Mouse (Mus musculus): ENCODE measurements at regions not wholly inside any gene's neighbourhood (a gene's known extent, or its start where the extent isn't known, plus 50 kb on each side); places are given as distances from the start of the nearest gene placed in this dataset.

- peaks cover 6% of the 10 kb centered on the region; the same call in 1 of the 2 replicates for H3K4me1 ChIP-seq
Measured at GRCm38 (mm10) chr6:140192526-140192925, 151.3 kb upstream of the Plcz1 start.

GRCm38 (mm10) chr6:140191341-140191740 lies 150.1 kb upstream of the Plcz1 start:
- no peak overlapping the region for H3K4me3 ChIP-seq
- no peak overlapping the region for H3K9ac ChIP-seq (replicated peaks)
- no peak overlapping the region for H3K4me2 ChIP-seq (replicated peaks)
- peaks cover 6% of the 10 kb centered on the region; the same call in 1 of the 2 replicates for H3K4me1 ChIP-seq
- H3K9me3 ChIP-seq, result no peaks in the 10 kb centered on the region
- no peak for ATAC-seq (ENCODE audit: low FRiP score, low read depth)
- 92% methylated on average over 4 of the region's 4 CpGs for WGBS
- H3K36me3 ChIP-seq, result no peaks in the 10 kb centered on the region
- no peaks in the 10 kb centered on the region for H3K27me3 ChIP-seq
- no peak overlapping the region for H3K27ac ChIP-seq (replicated peaks)

More at GRCm38 (mm10) chr6:140192526-140192925, 151.3 kb upstream of the Plcz1 start:
- Histone ChIP-seq H3K4me3 (no peak overlapping the region), H3K27me3 (no peaks in the 10 kb centered on the region), H3K9ac (replicated peaks) (no peak overlapping the region), H3K36me3 (no peaks in the 10 kb centered on the region), H3K27ac (replicated peaks) (no peak overlapping the region), H3K9me3 (no peaks in the 10 kb centered on the region), H3K4me2 (replicated peaks) (no peak overlapping the region)
- no peak for ATAC-seq (ENCODE audit: low FRiP score, low read depth)
- WGBS, result 73% methylated on average over 17 of the region's 17 CpGs

- no peaks in the 10 kb centered on the region for H3K9me3 ChIP-seq
Measured at GRCm38 (mm10) chr6:140189601-140190000, 148.3 kb upstream of the Plcz1 start.

GRCm38 (mm10) chr6:140187733-140188132 lies 146.5 kb upstream of the Plcz1 start:
- Histone ChIP-seq H3K27me3 (no peaks in the 10 kb centered on the region), H3K27ac (replicated peaks) (no peak overlapping the region), H3K9me3 (no peaks in the 10 kb centered on the region), H3K9ac (replicated peaks) (no peak overlapping the region), H3K4me1 (no peaks in the 10 kb centered on the region), H3K4me2 (replicated peaks) (no peak overlapping the region), H3K36me3 (no peaks in the 10 kb centered on the region), H3K4me3 (no peak overlapping the region)
- WGBS, result 90% methylated on average over 3 of the region's 3 CpGs
- ATAC-seq (ENCODE audit: low FRiP score, low read depth), result no peak

More at GRCm38 (mm10) chr6:140189601-140190000, 148.3 kb upstream of the Plcz1 start:
- Histone ChIP-seq H3K4me2 (replicated peaks) (no peak overlapping the region), H3K36me3 (no peaks in the 10 kb centered on the region), H3K27me3 (no peaks in the 10 kb centered on the region), H3K4me3 (no peak overlapping the region), H3K27ac (replicated peaks) (no peak overlapping the region), H3K4me1 (peaks cover 6% of the 10 kb centered on the region; the same call in 1 of the 2 replicates), H3K9ac (replicated peaks) (no peak overlapping the region)
- 91% methylated on average over 9 of the region's 9 CpGs for WGBS
- ATAC-seq (ENCODE audit: low FRiP score, low read depth), result no peak

- Histone ChIP-seq H3K9ac (replicated peaks) (no peak overlapping the region), H3K9me3 (no peaks in the 10 kb centered on the region), H3K4me1 (no peaks in the 10 kb centered on the region), H3K4me3 (no peak overlapping the region), H3K4me2 (replicated peaks) (no peak overlapping the region), H3K27me3 (no peaks in the 10 kb centered on the region), H3K27ac (replicated peaks) (no peak overlapping the region), H3K36me3 (no peaks in the 10 kb centered on the region)
- 81% methylated on average over 6 of the region's 6 CpGs for WGBS
- ATAC-seq (ENCODE audit: low FRiP score, low read depth), result no peak
Measured at GRCm38 (mm10) chr6:140187106-140187505, 145.8 kb upstream of the Plcz1 start.

- no peaks in the 10 kb centered on the region for H3K4me1 ChIP-seq
- no peaks in the 10 kb centered on the region for H3K27me3 ChIP-seq
- H3K4me2 ChIP-seq (replicated peaks), result no peak overlapping the region
- no peak overlapping the region for H3K4me3 ChIP-seq
- ATAC-seq (ENCODE audit: low FRiP score, low read depth), result no peak
- H3K27ac ChIP-seq (replicated peaks), result no peak overlapping the region
- H3K9ac ChIP-seq (replicated peaks), result no peak overlapping the region
- H3K9me3 ChIP-seq, result no peaks in the 10 kb centered on the region
- H3K36me3 ChIP-seq, result no peaks in the 10 kb centered on the region
- WGBS, result 90% methylated on average over 4 of the region's 4 CpGs
Measured at GRCm38 (mm10) chr6:140179999-140180398, 138.7 kb upstream of the Plcz1 start.

GRCm38 (mm10) chr6:140178425-140179193 lies 137.4 kb upstream of the Plcz1 start:
- Histone ChIP-seq H3K9ac (replicated peaks) (no peak overlapping the region), H3K9me3 (no peaks in the 10 kb centered on the region), H3K27ac (replicated peaks) (no peak overlapping the region), H3K27me3 (no peaks in the 10 kb centered on the region), H3K36me3 (no peaks in the 10 kb centered on the region), H3K4me1 (no peaks in the 10 kb centered on the region), H3K4me2 (replicated peaks) (no peak overlapping the region), H3K4me3 (no peak overlapping the region)
- 88% methylated on average over 12 of the region's 12 CpGs for WGBS
- no peak for ATAC-seq (ENCODE audit: low FRiP score, low read depth)

GRCm38 (mm10) chr6:140172716-140173115 lies 131.5 kb upstream of the Plcz1 start:
- H3K36me3 ChIP-seq, result no peaks in the 10 kb centered on the region
- H3K27me3 ChIP-seq, result no peaks in the 10 kb centered on the region
- no peak overlapping the region for H3K9ac ChIP-seq (replicated peaks)
- H3K4me1 ChIP-seq, result no peaks in the 10 kb centered on the region
- ATAC-seq (ENCODE audit: low FRiP score, low read depth), result no peak
- H3K4me2 ChIP-seq (replicated peaks), result no peak overlapping the region
- 91% methylated on average over 9 of the region's 9 CpGs for WGBS
- no peak overlapping the region for H3K4me3 ChIP-seq
- no peak overlapping the region for H3K27ac ChIP-seq (replicated peaks)
- no peaks in the 10 kb centered on the region for H3K9me3 ChIP-seq

GRCm38 (mm10) chr6:140169836-140170235 lies 128.6 kb upstream of the Plcz1 start:
- no peak for ATAC-seq (ENCODE audit: low FRiP score, low read depth)
- Histone ChIP-seq H3K27ac (replicated peaks) (no peak overlapping the region), H3K36me3 (no peaks in the 10 kb centered on the region), H3K4me3 (no peak overlapping the region), H3K9ac (replicated peaks) (no peak overlapping the region), H3K9me3 (no peaks in the 10 kb centered on the region), H3K4me1 (no peaks in the 10 kb centered on the region), H3K27me3 (no peaks in the 10 kb centered on the region), H3K4me2 (replicated peaks) (no peak overlapping the region)
- WGBS, result 97% methylated on average over 3 of the region's 3 CpGs

GRCm38 (mm10) chr6:140167182-140167581 lies 125.9 kb upstream of the Plcz1 start:
- H3K9me3 ChIP-seq, result no peaks in the 10 kb centered on the region
- H3K4me3 ChIP-seq, result no peak overlapping the region
- no peak for ATAC-seq (ENCODE audit: low FRiP score, low read depth)
- no peaks in the 10 kb centered on the region for H3K4me1 ChIP-seq
- H3K36me3 ChIP-seq, result no peaks in the 10 kb centered on the region
- H3K27me3 ChIP-seq, result no peaks in the 10 kb centered on the region
- no peak overlapping the region for H3K9ac ChIP-seq (replicated peaks)
- H3K4me2 ChIP-seq (replicated peaks), result no peak overlapping the region
- WGBS, result 90% methylated on average over 4 of the region's 4 CpGs
- no peak overlapping the region for H3K27ac ChIP-seq (replicated peaks)

- no peak for ATAC-seq (ENCODE audit: low FRiP score, low read depth)
Measured at GRCm38 (mm10) chr6:140162729-140163128, 121.5 kb upstream of the Plcz1 start.

GRCm38 (mm10) chr6:140161482-140161881 lies 120.2 kb upstream of the Plcz1 start:
- Histone ChIP-seq H3K27me3 (no peaks in the 10 kb centered on the region; the same call in 1 of the 2 replicates), H3K4me1 (no peaks in the 10 kb centered on the region), H3K4me3 (no peak overlapping the region), H3K4me2 (replicated peaks) (no peak overlapping the region), H3K9ac (replicated peaks) (no peak overlapping the region), H3K9me3 (no peaks in the 10 kb centered on the region), H3K36me3 (no peaks in the 10 kb centered on the region), H3K27ac (replicated peaks) (no peak overlapping the region)
- WGBS, result 71% methylated on average over 4 of the region's 4 CpGs
- no peak for ATAC-seq (ENCODE audit: low FRiP score, low read depth)

More at GRCm38 (mm10) chr6:140162729-140163128, 121.5 kb upstream of the Plcz1 start:
- H3K4me3 ChIP-seq, result no peak overlapping the region
- no peak overlapping the region for H3K9ac ChIP-seq (replicated peaks)
- H3K27me3 ChIP-seq, result no peaks in the 10 kb centered on the region; the same call in 1 of the 2 replicates
- no peaks in the 10 kb centered on the region for H3K4me1 ChIP-seq
- no peaks in the 10 kb centered on the region for H3K9me3 ChIP-seq
- H3K36me3 ChIP-seq, result no peaks in the 10 kb centered on the region
- H3K4me2 ChIP-seq (replicated peaks), result no peak overlapping the region
- 76% methylated on average over 5 of the region's 5 CpGs for WGBS
- H3K27ac ChIP-seq (replicated peaks), result no peak overlapping the region

Data from midbrain, embryonic 12.5 days (tissue).